Mouse (Mus musculus): ENCODE data around the gene Emid1. TPM values are rescaled to one million over a fixed set of nuclear protein-coding genes. Genes with fewer than 3 reads are reported as not detected.
"Not testable (repeated sequence)": the region's sequence is repeated elsewhere in the genome, so short reads cannot be mapped to it uniquely, and the experiment has no call there.

Gene Emid1
- total and polyA plus RNA-seq, 3 experiments = 0.16 TPM; not detected in 2

GRCm38 (mm10) chr11:5089147-5089546 is 62.9 kb downstream of the Emid1 start:
- ATAC-seq (ENCODE audit: extremely low read depth, insufficient number of reproducible peaks, low FRiP score, poor library complexity, severe bottlenecking) (no peak), DNase-seq (ENCODE audit: low spot score) (no peak)
- no peaks in the 10 kb centered on the region for H3K27me3 ChIP-seq (ENCODE audit: insufficient read depth, low read length)

GRCm38 (mm10) chr11:5076843-5077242 is 75.2 kb downstream of the Emid1 start:
- not testable (repeated sequence) for ATAC-seq (ENCODE audit: extremely low read depth, insufficient number of reproducible peaks, low FRiP score, poor library complexity, severe bottlenecking); H3K9me3 ChIP-seq (replicated peaks); H3K27me3 ChIP-seq (ENCODE audit: insufficient read depth, low read length); H3K4me3 ChIP-seq (ENCODE audit: low read depth, low read length); DNase-seq (ENCODE audit: low spot score)
- H3K36me3 ChIP-seq (replicated peaks) = peaks cover 81% of the 10 kb centered on the region
- H3K4me1 ChIP-seq (ENCODE audit: insufficient read depth, low read depth, low read length) = peaks cover 15% of the 10 kb centered on the region; the same call in 1 of the 2 replicates

More at GRCm38 (mm10) chr11:5089147-5089546, 62.9 kb downstream of the Emid1 start:
- H3K4me3 ChIP-seq (ENCODE audit: low read depth, low read length) = no peak overlapping the region
- H3K9me3 ChIP-seq (replicated peaks) = no peaks in the 10 kb centered on the region
- H3K4me1 ChIP-seq (ENCODE audit: insufficient read depth, low read depth, low read length) = peaks cover 31% of the 10 kb centered on the region
- no peak for TF ChIP-seq GATA2 (IDR thresholded peaks at IDR 0.05; ENCODE audit: borderline replicate concordance, low read depth, low read length)
- peaks cover 94% of the 10 kb centered on the region for H3K36me3 ChIP-seq (replicated peaks)

- no peaks in the 10 kb centered on the region for H3K27me3 ChIP-seq (ENCODE audit: insufficient read depth, low read length)
- no peaks in the 10 kb centered on the region for H3K9me3 ChIP-seq (replicated peaks)
- H3K4me3 ChIP-seq (ENCODE audit: low read depth, low read length) = no peak overlapping the region
- no peak for DNase-seq (ENCODE audit: low spot score)
- no peak for TF ChIP-seq CTCF (IDR thresholded peaks at IDR 0.05; ENCODE audit: low read depth, low read length)
- no peak for TF ChIP-seq GATA1 (IDR thresholded peaks at IDR 0.05; ENCODE audit: borderline replicate concordance, low read length)
- TF ChIP-seq TAL1 (conservative IDR thresholded peaks at IDR 0.05; ENCODE audit: low read depth, low read length) = no peak
- no peak for TF ChIP-seq POLR2AphosphoS5 (IDR thresholded peaks at IDR 0.05; ENCODE audit: insufficient replicate concordance, low read depth, low read length)
- TF ChIP-seq GATA2 (IDR thresholded peaks at IDR 0.05; ENCODE audit: borderline replicate concordance, low read depth, low read length) = no peak
- peaks cover 21% of the 10 kb centered on the region; the same call in 1 of the 2 replicates for H3K4me1 ChIP-seq (ENCODE audit: insufficient read depth, low read depth, low read length)
- no peak for ATAC-seq (ENCODE audit: extremely low read depth, insufficient number of reproducible peaks, low FRiP score, poor library complexity, severe bottlenecking)
- H3K36me3 ChIP-seq (replicated peaks) = peaks cover 84% of the 10 kb centered on the region
Observed at GRCm38 (mm10) chr11:5075760-5076159, 76.3 kb downstream of the Emid1 start.

GRCm38 (mm10) chr11:5074882-5075281 is 77.2 kb downstream of the Emid1 start:
- ATAC-seq (ENCODE audit: extremely low read depth, insufficient number of reproducible peaks, low FRiP score, poor library complexity, severe bottlenecking) (no peak), DNase-seq (ENCODE audit: low spot score) (no peak)
- peaks cover 84% of the 10 kb centered on the region for H3K36me3 ChIP-seq (replicated peaks)
- no peak for TF ChIP-seq POLR2AphosphoS5 (IDR thresholded peaks at IDR 0.05; ENCODE audit: insufficient replicate concordance, low read depth, low read length)
- TF ChIP-seq CTCF (IDR thresholded peaks at IDR 0.05; ENCODE audit: low read depth, low read length) = peak; percentile 52; the same call in 1 of the 2 replicates
- TF ChIP-seq GATA1 (IDR thresholded peaks at IDR 0.05; ENCODE audit: borderline replicate concordance, low read length) = no peak
- no peak for TF ChIP-seq GATA2 (IDR thresholded peaks at IDR 0.05; ENCODE audit: borderline replicate concordance, low read depth, low read length)
- no peak for TF ChIP-seq TAL1 (conservative IDR thresholded peaks at IDR 0.05; ENCODE audit: low read depth, low read length)
- peaks cover 27% of the 10 kb centered on the region for H3K4me1 ChIP-seq (ENCODE audit: insufficient read depth, low read depth, low read length)
- H3K9me3 ChIP-seq (replicated peaks) = no peaks in the 10 kb centered on the region
- H3K4me3 ChIP-seq (ENCODE audit: low read depth, low read length) = no peak overlapping the region
- no peaks in the 10 kb centered on the region for H3K27me3 ChIP-seq (ENCODE audit: insufficient read depth, low read length)

GRCm38 (mm10) chr11:5068126-5068971 is 83.7 kb downstream of the Emid1 start:
- peaks cover 6% of the 10 kb centered on the region for H3K9me3 ChIP-seq (replicated peaks)
- ATAC-seq (ENCODE audit: extremely low read depth, insufficient number of reproducible peaks, low FRiP score, poor library complexity, severe bottlenecking) (peak; percentile 50), DNase-seq (ENCODE audit: low spot score) (no peak)
- TF ChIP-seq TAL1 (conservative IDR thresholded peaks at IDR 0.05; ENCODE audit: low read depth, low read length) (peak; percentile 49), POLR2AphosphoS5 (IDR thresholded peaks at IDR 0.05; ENCODE audit: insufficient replicate concordance, low read depth, low read length) (no peak)
- no peaks in the 10 kb centered on the region for H3K27me3 ChIP-seq (ENCODE audit: insufficient read depth, low read length)
- peak overlapping the region; percentile 37; the same call in 1 of the 2 replicates for H3K4me3 ChIP-seq (ENCODE audit: low read depth, low read length)
- peaks cover 77% of the 10 kb centered on the region for H3K4me1 ChIP-seq (ENCODE audit: insufficient read depth, low read depth, low read length)
- H3K36me3 ChIP-seq (replicated peaks) = peaks cover 65% of the 10 kb centered on the region

- peak; percentile 29; the same call in 1 of the 2 replicates for ATAC-seq (ENCODE audit: extremely low read depth, insufficient number of reproducible peaks, low FRiP score, poor library complexity, severe bottlenecking)
- peaks cover 79% of the 10 kb centered on the region for H3K4me1 ChIP-seq (ENCODE audit: insufficient read depth, low read depth, low read length)
- 0 out of 2 replicates have a peak, but pooled peaks have one; percentile 27 for TF ChIP-seq POLR2AphosphoS5 (IDR thresholded peaks at IDR 0.05; ENCODE audit: insufficient replicate concordance, low read depth, low read length)
- TF ChIP-seq TAL1 (conservative IDR thresholded peaks at IDR 0.05; ENCODE audit: low read depth, low read length) = peak; percentile 81
- TF ChIP-seq CTCF (IDR thresholded peaks at IDR 0.05; ENCODE audit: low read depth, low read length) = no peak
- no peak for TF ChIP-seq GATA2 (IDR thresholded peaks at IDR 0.05; ENCODE audit: borderline replicate concordance, low read depth, low read length)
- H3K9me3 ChIP-seq (replicated peaks) = peaks cover 15% of the 10 kb centered on the region
- H3K4me3 ChIP-seq (ENCODE audit: low read depth, low read length) = no peak overlapping the region; the same call in 1 of the 2 replicates
- H3K27me3 ChIP-seq (ENCODE audit: insufficient read depth, low read length) = no peaks in the 10 kb centered on the region
- DNase-seq (ENCODE audit: low spot score) = no peak
- H3K36me3 ChIP-seq (replicated peaks) = peaks cover 65% of the 10 kb centered on the region
Observed at GRCm38 (mm10) chr11:5067063-5067462, 85.0 kb downstream of the Emid1 start.

Measured in G1E (cell line).